ENCODE assay signal across 8 mouse cellular contexts in the genomic region with DNA sequence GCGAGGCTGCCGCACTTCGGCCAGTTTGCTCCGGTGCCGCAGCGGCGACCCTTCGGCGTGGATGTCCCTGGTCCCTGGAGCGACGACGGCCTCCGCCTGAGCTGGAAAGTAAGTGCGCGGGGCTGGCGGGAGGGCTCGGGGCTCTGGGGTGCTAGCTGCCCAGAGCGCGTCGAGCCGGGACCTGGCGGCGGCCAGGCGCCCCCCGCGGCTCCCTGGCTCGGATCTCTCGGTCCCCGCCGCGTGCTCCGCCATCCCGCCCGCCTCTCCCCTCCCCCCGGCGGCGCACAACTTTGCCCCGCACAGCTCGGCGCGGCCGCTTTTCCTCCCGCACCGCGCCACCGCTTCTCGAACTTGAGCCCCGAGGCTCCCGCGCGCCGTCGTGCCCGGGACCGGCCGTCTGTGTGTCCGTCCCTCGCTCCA. TPM values are rescaled to one million over a fixed set of nuclear protein-coding genes. Genes with fewer than 3 reads are reported as not detected.
DNase-seq lines count a peak whose midpoint lies in the region; ATAC-seq and TF ChIP-seq lines count a peak whose summit lies in the region.

No protein-coding gene starts in this region.

- peaks cover 14% of the 10 kb centered on the region; the same call in 1 of the 2 replicates for H3K4me1 ChIP-seq in kidney, embryonic 14.5 days (ENCODE audit: control insufficient read depth, insufficient read depth, low read length)
- H3K4me1 ChIP-seq in ES-Bruce4 (ENCODE audit: control insufficient read depth, insufficient read depth, low read length): no peaks in the 10 kb centered on the region
- H3K4me1 ChIP-seq in liver, embryonic 13.5 days (replicated peaks): peaks cover 34% of the 10 kb centered on the region
- peaks cover 7% of the 10 kb centered on the region; the same call in 1 of the 2 replicates for H3K4me1 ChIP-seq in stomach, embryonic 15.5 days

- ATAC-seq in kidney, embryonic 14.5 days (ENCODE audit: low FRiP score, low TSS enrichment): peak; percentile 72
- ATAC-seq in granulocyte monocyte progenitor cell, adult 5-6 weeks (replicated peaks; ENCODE audit: poor library complexity, severe bottlenecking): peak; percentile 0; the same call in 1 of the 2 replicates
- peak; percentile 37 for ATAC-seq in liver, embryonic 13.5 days (ENCODE audit: low read depth)
- ATAC-seq in stomach, embryonic 15.5 days (ENCODE audit: insufficient read depth, low FRiP score, low read depth): peak; percentile 36; the same call in 1 of the 2 replicates

- peak overlapping the region; percentile 88 for H3K4me3 ChIP-seq in kidney, embryonic 14.5 days (ENCODE audit: low read length)
- H3K4me3 ChIP-seq in ES-Bruce4 (ENCODE audit: low read depth, low read length): peak overlapping the region; percentile 89
- H3K4me3 ChIP-seq in liver, embryonic 13.5 days (replicated peaks): peak overlapping the region; percentile 80
- H3K4me3 ChIP-seq in stomach, embryonic 15.5 days (replicated peaks): peak overlapping the region; percentile 77

- under 1% methylated on average over 30 of the region's 58 CpGs for WGBS in kidney, embryonic 14.5 days
- WGBS in liver, embryonic 13.5 days (ENCODE audit: insufficient replicate concordance): 1% methylated on average over 42 of the region's 58 CpGs
- under 1% methylated on average over 32 of the region's 58 CpGs for WGBS in stomach, embryonic 15.5 days

- TF ChIP-seq POLR2A in ES-Bruce4 (IDR thresholded peaks at IDR 0.05; ENCODE audit: insufficient read depth, low read length): no peak

- no peak for DNase-seq in kidney, adult 9 months
- DNase-seq in cerebellum, adult 11 months: peak; percentile 58
- DNase-seq in liver, embryonic 13.5 days: peak; percentile 4
- DNase-seq in retina, postnatal 1 day: no peak

- peak overlapping the region; percentile 68 for H3K4me2 ChIP-seq in kidney, embryonic 14.5 days (replicated peaks; ENCODE audit: low read depth, low read length)
- peak overlapping the region; percentile 91 for H3K4me2 ChIP-seq in liver, embryonic 13.5 days
- H3K4me2 ChIP-seq in stomach, embryonic 15.5 days: peak overlapping the region; percentile 94

- TF ChIP-seq EP300 in ES-Bruce4 (IDR thresholded peaks at IDR 0.05; ENCODE audit: insufficient read depth, low read depth, low read length): no peak

- H3K27ac ChIP-seq in kidney, embryonic 14.5 days (ENCODE audit: low read depth, low read length): peak overlapping the region; percentile 86
- peak overlapping the region; percentile 59; the same call in 1 of the 2 replicates for H3K27ac ChIP-seq in ES-Bruce4 (ENCODE audit: insufficient read depth, low read length)
- peak overlapping the region; percentile 64 for H3K27ac ChIP-seq in liver, embryonic 13.5 days
- peak overlapping the region; percentile 81 for H3K27ac ChIP-seq in stomach, embryonic 15.5 days

- peak overlapping the region; percentile 82 for H3K9ac ChIP-seq in kidney, embryonic 14.5 days (ENCODE audit: low read depth, low read length)
- peak overlapping the region; percentile 97 for H3K9ac ChIP-seq in ES-Bruce4 (ENCODE audit: low read depth, poor library complexity, severe bottlenecking)
- H3K9ac ChIP-seq in liver, embryonic 13.5 days: peak overlapping the region; percentile 83
- H3K9ac ChIP-seq in stomach, embryonic 15.5 days: peak overlapping the region; percentile 82

- H3K36me3 ChIP-seq in kidney, embryonic 14.5 days (ENCODE audit: control insufficient read depth, insufficient read depth, low read length): no peaks in the 10 kb centered on the region
- peaks cover 2% of the 10 kb centered on the region; the same call in 1 of the 2 replicates for H3K36me3 ChIP-seq in ES-Bruce4 (ENCODE audit: control insufficient read depth, insufficient read depth, low read length, poor library complexity, severe bottlenecking)
- H3K36me3 ChIP-seq in liver, embryonic 13.5 days: no peaks in the 10 kb centered on the region
- no peaks in the 10 kb centered on the region for H3K36me3 ChIP-seq in stomach, embryonic 15.5 days

- no peak for TF ChIP-seq CTCF in ES-Bruce4 (IDR thresholded peaks at IDR 0.05; ENCODE audit: low read depth, low read length)

- no peaks in the 10 kb centered on the region for H3K27me3 ChIP-seq in kidney, embryonic 14.5 days (ENCODE audit: control insufficient read depth, insufficient read depth, low read length)
- H3K27me3 ChIP-seq in ES-Bruce4 (ENCODE audit: control insufficient read depth, insufficient read depth, low read length, poor library complexity, severe bottlenecking): no peaks in the 10 kb centered on the region
- 0 out of 2 replicates have a peak, but pooled peaks cover 8% of the 10 kb centered on the region for H3K27me3 ChIP-seq in liver, embryonic 13.5 days
- H3K27me3 ChIP-seq in stomach, embryonic 15.5 days (replicated peaks): no peaks in the 10 kb centered on the region

- H3K9me3 ChIP-seq in kidney, embryonic 14.5 days (ENCODE audit: control insufficient read depth, low read length): no peaks in the 10 kb centered on the region
- H3K9me3 ChIP-seq in ES-Bruce4 (replicated peaks; ENCODE audit: control insufficient read depth, insufficient read depth, low read length, poor library complexity, severe bottlenecking): no peaks in the 10 kb centered on the region
- H3K9me3 ChIP-seq in liver, embryonic 13.5 days (replicated peaks): no peaks in the 10 kb centered on the region
- no peaks in the 10 kb centered on the region for H3K9me3 ChIP-seq in stomach, embryonic 15.5 days

RNA-seq across cellular contexts. Expression of gene Pkp4, which starts 0.4 kb away (rescaled TPM):
- polyA plus RNA-seq in kidney, embryonic 14.5 days (2014; fragmentation: Nextera tagmentation; extraction: Ambion mirVana): 29.7 and 31.1 TPM in 2 replicates
- polyA plus RNA-seq in ES-Bruce4 (2011; ENCODE audit: insufficient read depth, insufficient read length, low read depth, missing spikeins): 82.1 and 89.3 TPM in 2 replicates
- total RNA-seq in granulocyte monocyte progenitor cell, adult 5-6 weeks (2014; fragmentation: Nextera tagmentation): 16.5 and 17.5 TPM in 2 replicates
- total RNA-seq in granulocyte monocyte progenitor cell, adult 5-6 weeks (2017): 19.4 and 19.8 TPM in 2 replicates
- 5.8 and 6.3 TPM in 2 replicates for polyA plus RNA-seq in liver, embryonic 13.5 days (2015; fragmentation: Nextera tagmentation; extraction: Ambion mirVana)
- polyA plus RNA-seq in stomach, embryonic 15.5 days (2015; fragmentation: Nextera tagmentation; extraction: Ambion mirVana): 27.2 and 30.4 TPM in 2 replicates

RNA-seq across cellular contexts. Expression of gene Ccdc148, which starts 0.5 kb away (rescaled TPM):
- polyA plus RNA-seq in kidney, embryonic 14.5 days (2014; fragmentation: Nextera tagmentation; extraction: Ambion mirVana): 1.0 and 1.2 TPM in 2 replicates
- 0.58 and 0.63 TPM in 2 replicates for polyA plus RNA-seq in ES-Bruce4 (2011; ENCODE audit: insufficient read depth, insufficient read length, low read depth, missing spikeins)
- total RNA-seq in granulocyte monocyte progenitor cell, adult 5-6 weeks (2014; fragmentation: Nextera tagmentation): not detected in 2 replicates
- total RNA-seq in granulocyte monocyte progenitor cell, adult 5-6 weeks (2017): not detected in 2 replicates
- polyA plus RNA-seq in liver, embryonic 13.5 days (2015; fragmentation: Nextera tagmentation; extraction: Ambion mirVana): 0.20 and 0.25 TPM in 2 replicates
- 0.89 and 1.3 TPM in 2 replicates for polyA plus RNA-seq in stomach, embryonic 15.5 days (2015; fragmentation: Nextera tagmentation; extraction: Ambion mirVana)

Comparison
In these comparisons a context has a peak if more than half of its experiments do, and no peak if none do; other contexts are left out.
1. ATAC-seq: peak in every context shown above with its lines; median percentile 72 in kidney, embryonic 14.5 days; 37 in liver, embryonic 13.5 days; 36 in stomach, embryonic 15.5 days; 0 in granulocyte monocyte progenitor cell, adult 5-6 weeks.
2. DNase-seq: peak in cerebellum, adult 11 months (single experiment) and liver, embryonic 13.5 days (single experiment); none in kidney, adult 9 months (single experiment) and retina, postnatal 1 day (single experiment).
3. Peak in every context shown above with its lines, with median percentiles within 50 percentile points of each other: H3K27ac ChIP-seq, H3K4me2 ChIP-seq, H3K4me3 ChIP-seq and H3K9ac ChIP-seq.